Mouse (Mus musculus) cerebellum, postnatal 36 days (tissue): ENCODE results near the gene Usp50.

Experiments
- DNase-seq, 2 experiments: peaks; one replicate each; pipeline ENCODE4 v3.0.0; 2021 to 2022; ENCODE audit warnings: mixed read lengths in 2 of 2

Gene Usp50

GRCm38 (mm10) chr2:126783370-126783769 lies at the start of gene Usp50:
Usp50 (minus strand) TSS chr2:126783470.
- no peak for DNase-seq

- DNase-seq, result no peak
Observed at GRCm38 (mm10) chr2:126817414-126817813, 34.1 kb upstream of the Usp50 start.

GRCm38 (mm10) chr2:126816644-126817347 lies 33.5 kb upstream of the Usp50 start:
- no peak for DNase-seq

GRCm38 (mm10) chr2:126815822-126816221 lies 32.6 kb upstream of the Usp50 start:
- no peak for DNase-seq

GRCm38 (mm10) chr2:126801980-126802379 lies 18.7 kb upstream of the Usp50 start:
- no peak for DNase-seq

- DNase-seq, result no peak
Observed at GRCm38 (mm10) chr2:126798455-126798854, 15.2 kb upstream of the Usp50 start.

GRCm38 (mm10) chr2:126795708-126796107 lies 12.4 kb upstream of the Usp50 start:
- no peak for DNase-seq

GRCm38 (mm10) chr2:126792611-126793010 lies 9.3 kb upstream of the Usp50 start:
- DNase-seq, result no peak

GRCm38 (mm10) chr2:126787721-126788342 lies 4.6 kb upstream of the Usp50 start:
- no peak for DNase-seq

GRCm38 (mm10) chr2:126782433-126782832 lies 837 bp downstream of the Usp50 start:
- peak; percentile 57 to 61 for DNase-seq

- no peak for DNase-seq
Observed at GRCm38 (mm10) chr2:126781478-126781877, 1.8 kb downstream of the Usp50 start.

GRCm38 (mm10) chr2:126780286-126780685 lies 3.0 kb downstream of the Usp50 start:
- DNase-seq, result no peak

GRCm38 (mm10) chr2:126778806-126779205 lies 4.5 kb downstream of the Usp50 start:
- DNase-seq, result no peak

- DNase-seq, result no peak
Observed at GRCm38 (mm10) chr2:126776416-126776815, 6.9 kb downstream of the Usp50 start.

GRCm38 (mm10) chr2:126775951-126776350 lies 7.3 kb downstream of the Usp50 start:
- DNase-seq, result no peak

- DNase-seq, result no peak
Observed at GRCm38 (mm10) chr2:126772217-126772616, 11.1 kb downstream of the Usp50 start.

- DNase-seq, result no peak
Observed at GRCm38 (mm10) chr2:126769431-126770181, 13.7 kb downstream of the Usp50 start.

GRCm38 (mm10) chr2:126768194-126768593 lies 15.1 kb downstream of the Usp50 start:
- no peak for DNase-seq

GRCm38 (mm10) chr2:126767599-126767998 lies 15.7 kb downstream of the Usp50 start:
- no peak for DNase-seq

GRCm38 (mm10) chr2:126765867-126766582 lies 17.2 kb downstream of the Usp50 start:
- DNase-seq, result no peak

GRCm38 (mm10) chr2:126759351-126759750 lies 23.9 kb downstream of the Usp50 start:
- DNase-seq, result no peak

GRCm38 (mm10) chr2:126755664-126756063 lies 27.6 kb downstream of the Usp50 start:
- no peak for DNase-seq

- DNase-seq, result no peak
Observed at GRCm38 (mm10) chr2:126743389-126743788, 39.9 kb downstream of the Usp50 start.
